Mouse (Mus musculus) megakaryocyte, embryonic 14.5 days (primary cell): ENCODE measurements around the gene Psme3.

Experiments
- FLI1 ChIP-seq: IDR thresholded peaks from 2 replicates; pipeline ENCODE4 v1.6.1; 2012; ENCODE audit warnings: low read length, inconsistent platforms, mixed read lengths
- GATA1 ChIP-seq: IDR thresholded peaks from 3 replicates; pipeline ENCODE4 v1.6.1; 2012; ENCODE audit warnings: mixed read lengths, low read length, inconsistent platforms, borderline replicate concordance

GRCm38 (mm10) chr11:101328941-101329635, 13.1 kb downstream of the Psme3 start:
- TF ChIP-seq GATA1 (no peak), FLI1 (no peak)
